Mouse (Mus musculus) kidney, embryonic 14.5 days (tissue): ENCODE measurements around the gene Dgke. TPM values are rescaled to one million over a fixed set of nuclear protein-coding genes. Genes with fewer than 3 reads are reported as not detected.

Source experiments
- ATAC-seq: fragments of 200-750 bp; cut with Nextera tagmentation; 2 replicates; pipeline ENCODE4 v1.8.0; 2017; ENCODE audit warnings: moderate number of reproducible peaks, mild to moderate bottlenecking, moderate TSS enrichment, moderate library complexity; ENCODE audit not compliant: low FRiP score, low TSS enrichment
- H3K27ac ChIP-seq: fragments of 300-500 bp; sonication (generic); 2 replicates; pipeline ENCODE4 v1.5.1; 2014; ENCODE audit warnings: low read depth, mild to moderate bottlenecking, low read length, moderate library complexity, mixed read lengths
- H3K27me3 ChIP-seq: fragments of 300-500 bp; sonication (generic); 2 replicates; pipeline ENCODE4 v1.6.1; 2014; ENCODE audit warnings: mild to moderate bottlenecking, low read length; ENCODE audit not compliant: control insufficient read depth, insufficient read depth
- H3K36me3 ChIP-seq: fragments of 300-500 bp; sonication (generic); 2 replicates; pipeline ENCODE4 v1.6.1; 2014; ENCODE audit warnings: low read length, mixed read lengths; ENCODE audit not compliant: control insufficient read depth, insufficient read depth
- H3K4me1 ChIP-seq: fragments of 300-500 bp; sonication (generic); 2 replicates; pipeline ENCODE4 v1.6.1; 2014; ENCODE audit warnings: low read length, mixed read lengths; ENCODE audit not compliant: control insufficient read depth, insufficient read depth
- H3K4me2 ChIP-seq: fragments of 300-500 bp; sonication (generic); replicated peaks from 2 replicates; pipeline ENCODE4 v1.6.1; 2014; ENCODE audit warnings: low read depth, mild to moderate bottlenecking, low read length
- H3K4me3 ChIP-seq: fragments of 300-500 bp; sonication (generic); 2 replicates; pipeline ENCODE4 v1.5.1; 2014; ENCODE audit warnings: mild to moderate bottlenecking, low read length
- H3K9ac ChIP-seq: fragments of 300-500 bp; sonication (generic); 2 replicates; pipeline ENCODE4 v1.6.1; 2014; ENCODE audit warnings: low read depth, mild to moderate bottlenecking, low read length, moderate library complexity
- H3K9me3 ChIP-seq: fragments of 300-500 bp; sonication (generic); 2 replicates; pipeline ENCODE4 v1.6.1; 2016; ENCODE audit warnings: low read length; ENCODE audit not compliant: control insufficient read depth
- WGBS: fragments of 180-500 bp; shearing (Covaris S2); extraction: QIAGEN DNeasy Blood & Tissue Kit; methylation state at CpG from one replicate; pipeline ENCODE4 v1.1.7; 2014; 5-methylcytosine and 5-hydroxymethylcytosine counted together
- polyA plus RNA-seq: library from polyadenylated mRNA; unstranded; fragments of >200 nt; fragmentation: Nextera tagmentation; extraction: Ambion mirVana; gene quantifications from 2 replicates; pipeline ENCODE4 v1.2.1, GENCODE M21; 2014

The Dgke gene
- polyA plus RNA-seq, 1 experiment from 2014 or later, result 5.3 TPM

- H3K4me2 ChIP-seq, result no peak overlapping the region
- no peak overlapping the region for H3K27ac ChIP-seq
- no peaks in the 10 kb centered on the region for H3K27me3 ChIP-seq
- no peaks in the 10 kb centered on the region for H3K9me3 ChIP-seq
- no peak for ATAC-seq
- H3K4me3 ChIP-seq, result no peak overlapping the region
- 78% methylated on average over 16 of the region's 16 CpGs for WGBS
- H3K4me1 ChIP-seq, result no peaks in the 10 kb centered on the region
- no peak overlapping the region for H3K9ac ChIP-seq
- no peaks in the 10 kb centered on the region for H3K36me3 ChIP-seq
Measured at GRCm38 (mm10) chr11:89078996-89079680, 12.5 kb upstream of the Dgke start.

GRCm38 (mm10) chr11:89078305-89078704 is 11.7 kb upstream of the Dgke start:
- WGBS, result 84% methylated on average over 3 of the region's 3 CpGs
- no peak overlapping the region for H3K4me3 ChIP-seq
- H3K36me3 ChIP-seq, result no peaks in the 10 kb centered on the region
- no peak overlapping the region for H3K9ac ChIP-seq
- no peak overlapping the region for H3K27ac ChIP-seq
- no peaks in the 10 kb centered on the region for H3K27me3 ChIP-seq
- no peaks in the 10 kb centered on the region for H3K9me3 ChIP-seq
- H3K4me2 ChIP-seq, result no peak overlapping the region
- ATAC-seq, result no peak
- H3K4me1 ChIP-seq, result no peaks in the 10 kb centered on the region

GRCm38 (mm10) chr11:89077601-89078000 is 11.0 kb upstream of the Dgke start:
- no peaks in the 10 kb centered on the region for H3K9me3 ChIP-seq
- H3K4me1 ChIP-seq, result no peaks in the 10 kb centered on the region
- no peak for ATAC-seq
- 84% methylated on average over 8 of the region's 8 CpGs for WGBS
- H3K27ac ChIP-seq, result no peak overlapping the region
- H3K4me2 ChIP-seq, result no peak overlapping the region
- no peak overlapping the region for H3K4me3 ChIP-seq
- H3K9ac ChIP-seq, result no peak overlapping the region
- no peaks in the 10 kb centered on the region for H3K36me3 ChIP-seq
- no peaks in the 10 kb centered on the region for H3K27me3 ChIP-seq

GRCm38 (mm10) chr11:89076370-89076821 is 9.7 kb upstream of the Dgke start:
- no peak for ATAC-seq

GRCm38 (mm10) chr11:89074783-89075413 is 8.2 kb upstream of the Dgke start:
- ATAC-seq, result no peak
- no peaks in the 10 kb centered on the region for H3K9me3 ChIP-seq
- H3K4me2 ChIP-seq, result no peak overlapping the region
- no peaks in the 10 kb centered on the region for H3K36me3 ChIP-seq
- H3K27ac ChIP-seq, result no peak overlapping the region
- WGBS, result 54% methylated on average over 19 of the region's 19 CpGs
- no peak overlapping the region for H3K9ac ChIP-seq
- no peaks in the 10 kb centered on the region for H3K4me1 ChIP-seq
- no peaks in the 10 kb centered on the region for H3K27me3 ChIP-seq
- H3K4me3 ChIP-seq, result no peak overlapping the region

More at GRCm38 (mm10) chr11:89076370-89076821, 9.7 kb upstream of the Dgke start:
- no peaks in the 10 kb centered on the region for H3K4me1 ChIP-seq
- H3K27ac ChIP-seq, result no peak overlapping the region
- WGBS, result 60% methylated on average over 4 of the region's 4 CpGs
- no peaks in the 10 kb centered on the region for H3K36me3 ChIP-seq
- H3K9me3 ChIP-seq, result no peaks in the 10 kb centered on the region
- no peak overlapping the region for H3K9ac ChIP-seq
- H3K4me2 ChIP-seq, result no peak overlapping the region
- H3K4me3 ChIP-seq, result no peak overlapping the region
- H3K27me3 ChIP-seq, result no peaks in the 10 kb centered on the region

GRCm38 (mm10) chr11:89073541-89073940 is 6.9 kb upstream of the Dgke start, which contains the start of gene Gm525:
Gene Gm525, plus strand, starts transcription at chr11:89073841.
- Histone ChIP-seq H3K27me3 (no peaks in the 10 kb centered on the region), H3K36me3 (no peaks in the 10 kb centered on the region), H3K27ac (no peak within 1 kb of the TSS), H3K9ac (no peak within 1 kb of the TSS), H3K4me3 (no peak within 1 kb of the TSS), H3K4me2 (no peak within 1 kb of the TSS), H3K4me1 (no peaks in the 10 kb centered on the region), H3K9me3 (no peaks in the 10 kb centered on the region)
- ATAC-seq, result no peak
- 83% methylated on average over 8 of the region's 8 CpGs for WGBS

GRCm38 (mm10) chr11:89071522-89071921 is 4.9 kb upstream of the Dgke start:
- no peak overlapping the region for H3K9ac ChIP-seq
- H3K9me3 ChIP-seq, result no peaks in the 10 kb centered on the region
- no peak overlapping the region for H3K4me3 ChIP-seq
- H3K27ac ChIP-seq, result no peak overlapping the region
- H3K4me2 ChIP-seq, result no peak overlapping the region
- no peaks in the 10 kb centered on the region for H3K27me3 ChIP-seq
- no peaks in the 10 kb centered on the region for H3K36me3 ChIP-seq
- ATAC-seq, result no peak
- WGBS, result 75% methylated on average over 5 of the region's 5 CpGs
- no peaks in the 10 kb centered on the region for H3K4me1 ChIP-seq

- no peak overlapping the region for H3K27ac ChIP-seq
- no peaks in the 10 kb centered on the region for H3K4me1 ChIP-seq
- 28% methylated on average over 6 of the region's 6 CpGs for WGBS
Measured at GRCm38 (mm10) chr11:89069303-89069702, 2.7 kb upstream of the Dgke start.

GRCm38 (mm10) chr11:89068649-89069048 is 2.0 kb upstream of the Dgke start:
- 91% methylated on average over 14 of the region's 14 CpGs for WGBS
- H3K27me3 ChIP-seq, result no peaks in the 10 kb centered on the region
- H3K4me2 ChIP-seq, result no peak overlapping the region
- H3K27ac ChIP-seq, result no peak overlapping the region
- H3K9ac ChIP-seq, result no peak overlapping the region
- no peak for ATAC-seq
- H3K4me3 ChIP-seq, result no peak overlapping the region
- H3K36me3 ChIP-seq, result no peaks in the 10 kb centered on the region
- no peaks in the 10 kb centered on the region for H3K9me3 ChIP-seq
- H3K4me1 ChIP-seq, result no peaks in the 10 kb centered on the region

More at GRCm38 (mm10) chr11:89069303-89069702, 2.7 kb upstream of the Dgke start:
- Histone ChIP-seq H3K4me3 (no peak overlapping the region), H3K4me2 (no peak overlapping the region), H3K9ac (no peak overlapping the region), H3K27me3 (no peaks in the 10 kb centered on the region), H3K9me3 (no peaks in the 10 kb centered on the region), H3K36me3 (no peaks in the 10 kb centered on the region)
- no peak for ATAC-seq
